Mouse (Mus musculus) spleen, adult 2 months (tissue): Measurements from ENCODE around the gene Tap2. TPM values are rescaled to one million over a fixed set of nuclear protein-coding genes. Genes with fewer than 3 reads are reported as not detected.

Experiments used
- DNase-seq, 2 experiments: peaks; one replicate each; pipeline versions ENCODE4 v3.0.0 to v3.0.0-alpha.2; 2012 to 2021; ENCODE audit warnings: low spot score in 2 of 2, low read depth in 1 of 2
- H3K27ac ChIP-seq: fragments of 200-500 bp; 2 replicates; pipeline ENCODE4 v1.5.1; 2012; ENCODE audit warnings: low read length, inconsistent platforms; ENCODE audit not compliant: insufficient read depth
- H3K27me3 ChIP-seq: fragments of 200-500 bp; 2 replicates; pipeline ENCODE4 v1.6.1; 2012; ENCODE audit warnings: mild to moderate bottlenecking, moderate library complexity, low read length, inconsistent platforms; ENCODE audit not compliant: control insufficient read depth, insufficient read depth
- H3K36me3 ChIP-seq: fragments of 200-500 bp; 2 replicates; pipeline ENCODE4 v1.6.1; 2012; ENCODE audit warnings: mild to moderate bottlenecking, low read length, inconsistent platforms; ENCODE audit not compliant: control insufficient read depth, insufficient read depth
- H3K4me1 ChIP-seq: fragments of 200-500 bp; 2 replicates; pipeline ENCODE4 v1.6.1; 2011; ENCODE audit warnings: inconsistent platforms; ENCODE audit not compliant: control insufficient read depth, insufficient read depth, insufficient read length
- H3K4me3 ChIP-seq: fragments of 200-500 bp; 2 replicates; pipeline ENCODE4 v1.5.1; 2011; ENCODE audit warnings: mild to moderate bottlenecking, inconsistent platforms; ENCODE audit not compliant: insufficient read depth, insufficient read length; ENCODE audit errors: extremely low read depth
- CTCF ChIP-seq: fragments of 200-500 bp; IDR thresholded peaks from 2 replicates; pipeline ENCODE4 v1.5.1; 2011; ENCODE audit warnings: mild to moderate bottlenecking, inconsistent platforms; ENCODE audit not compliant: insufficient read depth, insufficient read length, insufficient replicate concordance; ENCODE audit errors: extremely low read depth
- POLR2A ChIP-seq: fragments of 200-500 bp; IDR thresholded peaks from 2 replicates; pipeline ENCODE4 v1.6.1; 2011; ENCODE audit warnings: low read depth, low read length, inconsistent platforms
- WGBS: fragments of 180-500 bp; shearing (Covaris S2); methylation state at CpG from one replicate; pipeline ENCODE4 v1.1.7; 2018; 5-methylcytosine and 5-hydroxymethylcytosine counted together
- polyA plus RNA-seq: library from polyadenylated mRNA; depleted of rRNA; stranded (reverse); fragments of >200 nt; gene quantifications from 2 replicates; pipeline ENCODE4 v1.2.3, GENCODE M21; 2012

Tap2 gene
- polyA plus RNA-seq, 1 experiment: 83.0 TPM

DNA sequence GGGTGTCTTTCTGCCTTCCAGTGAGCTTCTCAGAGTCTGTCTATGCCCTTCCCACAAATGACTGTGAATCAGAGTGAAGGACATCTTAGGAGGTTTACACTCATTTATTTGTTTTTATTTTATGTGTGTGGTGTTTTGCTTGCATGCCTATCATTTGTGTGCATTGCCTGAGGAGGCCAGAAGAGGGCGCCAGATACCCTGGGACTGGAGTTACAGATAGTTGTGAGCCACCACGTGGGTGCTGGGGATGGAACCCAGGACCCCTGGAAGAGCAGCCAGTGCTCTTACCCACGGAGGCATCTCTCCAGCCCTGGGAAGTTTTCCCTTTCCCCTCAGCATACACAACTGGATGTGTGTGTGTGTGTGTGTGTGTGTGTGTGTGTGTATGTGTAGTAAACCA lies 6.4 kb downstream of the Tap2 start:
- no peak for DNase-seq
- Histone ChIP-seq H3K27me3 (no peaks in the 10 kb centered on the region), H3K4me3 (no peak overlapping the region), H3K36me3 (peaks cover 33% of the 10 kb centered on the region), H3K27ac (no peak overlapping the region), H3K4me1 (peaks cover 29% of the 10 kb centered on the region; the same call in 1 of the 2 replicates)
- no peak for TF ChIP-seq POLR2A
- TF ChIP-seq CTCF: peak; percentile 15; the same call in 1 of the 2 replicates
- WGBS: 75% methylated on average over 3 of the region's 3 CpGs

DNA sequence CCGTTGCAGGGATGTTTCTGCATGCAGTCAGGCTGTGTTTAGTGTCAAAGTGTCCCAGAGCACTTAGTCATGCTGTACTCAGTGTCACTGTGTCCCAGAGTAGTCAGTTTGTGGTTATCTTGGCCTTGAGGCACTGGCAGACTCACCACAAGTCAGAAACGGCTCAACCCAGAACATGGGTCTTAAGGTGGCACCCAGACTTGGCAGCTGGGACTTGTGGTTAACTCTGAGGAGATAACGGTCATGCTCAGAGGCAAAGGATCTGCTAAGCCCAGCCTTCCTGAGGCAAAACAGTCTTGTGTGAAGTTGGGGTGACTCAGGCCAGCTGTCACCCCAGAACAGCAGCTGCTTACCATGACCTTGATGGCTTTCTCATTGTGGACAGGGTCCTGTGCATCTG lies 7.3 kb downstream of the Tap2 start:
- Histone ChIP-seq H3K4me3 (no peak overlapping the region), H3K4me1 (peaks cover 27% of the 10 kb centered on the region; the same call in 1 of the 2 replicates), H3K27me3 (no peaks in the 10 kb centered on the region), H3K36me3 (peaks cover 39% of the 10 kb centered on the region), H3K27ac (peak overlapping the region; percentile 48)
- peak in 1 of 2 experiments; percentile 2 for DNase-seq
- TF ChIP-seq POLR2A (no peak), CTCF (no peak)
- 10% methylated on average over 3 of the region's 3 CpGs for WGBS

DNA sequence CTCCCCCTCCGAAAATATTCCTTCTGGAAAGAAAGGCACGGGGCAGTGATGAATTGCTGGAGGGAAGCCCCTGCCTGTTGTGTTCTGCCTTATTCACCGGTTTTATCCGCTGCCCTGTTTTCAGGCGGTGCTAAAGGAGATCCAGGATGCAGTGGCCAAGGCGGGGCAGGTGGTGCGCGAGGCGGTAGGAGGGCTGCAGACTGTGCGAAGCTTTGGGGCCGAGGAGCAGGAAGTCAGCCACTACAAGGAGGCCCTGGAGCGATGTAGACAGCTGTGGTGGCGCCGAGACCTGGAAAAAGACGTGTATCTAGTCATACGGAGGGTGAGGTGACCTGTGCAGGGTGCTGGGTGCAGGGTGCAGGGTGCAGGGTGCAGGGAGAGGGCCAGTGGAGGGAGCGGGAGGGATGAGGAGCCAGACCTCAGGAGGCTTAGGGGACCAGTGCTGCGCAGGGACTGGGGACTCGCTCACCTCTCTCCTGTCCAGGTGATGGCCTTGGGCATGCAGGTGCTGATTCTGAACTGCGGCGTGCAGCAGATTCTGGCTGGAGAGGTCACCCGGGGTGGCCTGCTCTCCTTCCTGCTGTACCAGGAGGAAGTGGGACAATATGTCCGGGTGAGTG lies 8.5 kb downstream of the Tap2 start:
- H3K27me3 ChIP-seq: no peaks in the 10 kb centered on the region
- TF ChIP-seq POLR2A: no peak
- TF ChIP-seq CTCF: no peak
- peaks cover 22% of the 10 kb centered on the region; the same call in 1 of the 2 replicates for H3K4me1 ChIP-seq
- H3K36me3 ChIP-seq: peaks cover 45% of the 10 kb centered on the region
- H3K4me3 ChIP-seq: no peak overlapping the region
- DNase-seq: peak in 1 of 2 experiments; percentile 38
- no peak overlapping the region for H3K27ac ChIP-seq
- 34% methylated on average over 23 of the region's 23 CpGs for WGBS

DNA sequence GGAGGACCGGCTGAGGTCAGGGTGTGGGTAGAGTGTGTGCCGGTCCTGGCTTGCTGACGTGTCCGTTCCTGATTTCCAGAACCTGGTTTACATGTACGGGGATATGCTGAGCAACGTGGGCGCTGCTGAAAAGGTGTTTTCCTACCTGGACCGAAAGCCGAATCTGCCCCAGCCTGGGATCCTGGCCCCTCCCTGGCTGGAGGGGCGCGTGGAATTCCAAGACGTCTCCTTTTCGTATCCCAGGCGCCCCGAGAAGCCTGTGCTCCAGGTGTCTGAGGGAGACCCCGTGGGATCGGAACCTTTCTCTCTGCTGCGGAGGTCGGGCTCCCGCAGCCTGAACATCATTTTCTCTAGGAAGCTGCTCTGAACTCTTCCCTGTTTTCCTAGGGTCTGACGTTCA lies 10.6 kb downstream of the Tap2 start:
- Histone ChIP-seq H3K27ac (no peak overlapping the region), H3K4me1 (peaks cover 15% of the 10 kb centered on the region; the same call in 1 of the 2 replicates), H3K4me3 (no peak overlapping the region), H3K36me3 (peaks cover 54% of the 10 kb centered on the region), H3K27me3 (no peaks in the 10 kb centered on the region)
- peak in 1 of 2 experiments; percentile 2 for DNase-seq
- 96% methylated on average over 21 of the region's 21 CpGs for WGBS
- TF ChIP-seq POLR2A (no peak), CTCF (no peak)

DNA sequence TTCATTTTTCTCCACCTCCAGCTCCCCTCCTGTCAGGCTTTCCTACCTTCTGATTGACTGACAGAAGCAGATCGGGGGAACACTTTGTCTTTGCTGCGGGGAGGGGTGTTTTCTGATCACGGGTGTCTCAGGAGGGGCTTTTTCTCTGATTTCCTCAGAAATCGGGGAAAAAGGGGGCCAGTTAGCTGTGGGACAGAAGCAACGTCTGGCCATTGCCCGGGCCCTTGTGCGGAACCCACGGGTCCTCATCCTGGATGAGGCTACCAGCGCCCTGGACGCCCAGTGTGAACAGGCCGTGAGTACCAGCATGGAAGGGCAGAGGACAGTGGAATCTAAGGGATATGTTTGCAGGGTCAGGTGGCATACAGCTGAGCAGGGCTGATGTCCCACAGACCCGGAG lies 11.8 kb downstream of the Tap2 start:
- 93% methylated on average over 12 of the region's 12 CpGs for WGBS
- no peak for TF ChIP-seq CTCF
- no peak for TF ChIP-seq POLR2A
- H3K27me3 ChIP-seq: no peaks in the 10 kb centered on the region
- DNase-seq: peak in 1 of 2 experiments; percentile 1
- H3K4me3 ChIP-seq: no peak overlapping the region
- peaks cover 46% of the 10 kb centered on the region for H3K36me3 ChIP-seq
- H3K4me1 ChIP-seq: peaks cover 15% of the 10 kb centered on the region; the same call in 1 of the 2 replicates
- H3K27ac ChIP-seq: no peak overlapping the region

DNA sequence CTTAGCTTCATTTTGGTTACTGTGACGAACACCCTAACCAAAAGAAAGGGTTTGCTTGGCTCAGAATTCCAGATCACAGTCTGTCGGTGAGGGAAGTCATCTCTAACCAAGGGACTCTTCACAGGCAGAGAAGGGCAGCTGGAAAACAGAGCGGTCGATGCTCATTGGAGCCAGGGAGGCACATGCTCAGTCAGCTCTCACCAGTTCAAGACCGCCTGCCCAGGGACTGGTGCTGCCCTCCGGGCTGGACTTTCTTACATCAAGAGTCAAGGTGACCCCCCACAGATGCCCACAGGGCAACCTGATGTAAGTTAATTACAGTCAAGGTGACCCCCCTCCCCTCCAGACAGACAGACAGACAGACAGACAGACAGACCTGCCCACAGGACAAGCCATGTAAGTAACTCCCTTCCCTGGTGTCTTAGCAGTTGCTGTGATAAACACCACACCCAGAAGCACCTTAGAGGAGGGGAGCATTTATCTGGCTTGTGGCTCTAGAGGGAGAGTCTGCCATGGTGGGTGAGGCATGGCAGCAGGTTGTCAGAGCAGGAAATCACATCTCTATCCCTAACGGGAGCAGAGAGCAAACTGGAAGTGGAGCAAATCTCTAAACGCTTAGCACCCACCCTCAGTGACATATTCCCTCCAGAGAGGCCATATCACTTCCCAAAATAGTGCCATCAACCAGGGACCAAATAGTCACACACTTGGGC lies 14.0 kb downstream of the Tap2 start:
- H3K36me3 ChIP-seq: peaks cover 42% of the 10 kb centered on the region
- no peak overlapping the region for H3K4me3 ChIP-seq
- no peaks in the 10 kb centered on the region for H3K4me1 ChIP-seq
- WGBS: 86% methylated on average over 8 of the region's 8 CpGs
- TF ChIP-seq POLR2A: no peak
- no peak for TF ChIP-seq CTCF
- no peaks in the 10 kb centered on the region for H3K27me3 ChIP-seq
- DNase-seq: peak in 1 of 2 experiments; percentile 2
- no peak overlapping the region for H3K27ac ChIP-seq

DNA sequence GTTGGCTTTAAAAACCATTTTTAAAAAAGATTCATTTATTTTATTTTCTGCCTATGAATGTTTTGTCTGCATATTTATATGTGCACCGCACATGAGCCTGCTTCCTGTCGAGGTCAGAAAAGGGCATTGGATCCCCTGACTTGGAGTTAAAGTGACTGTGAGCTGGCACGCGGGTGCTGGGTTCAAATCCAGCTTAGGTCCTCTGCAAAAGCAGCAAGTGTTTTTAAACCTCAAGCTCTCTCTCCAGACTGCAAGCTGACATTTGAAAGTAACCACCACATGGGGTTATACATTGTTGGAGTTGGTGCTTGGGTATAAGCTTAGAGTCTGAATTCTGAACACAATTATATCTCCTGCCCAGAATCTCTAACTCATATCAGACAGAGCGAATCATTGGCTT lies 14.7 kb downstream of the Tap2 start:
- peak overlapping the region; percentile 54; the same call in 1 of the 2 replicates for H3K27ac ChIP-seq
- DNase-seq: peak in 1 of 2 experiments; percentile 2
- H3K36me3 ChIP-seq: peaks cover 39% of the 10 kb centered on the region
- WGBS: 86% methylated on average over 5 of the region's 5 CpGs
- no peaks in the 10 kb centered on the region for H3K4me1 ChIP-seq
- TF ChIP-seq POLR2A (no peak), CTCF (no peak)
- no peak overlapping the region for H3K4me3 ChIP-seq
- no peaks in the 10 kb centered on the region for H3K27me3 ChIP-seq
